15 mouse cellular contexts compared by ENCODE assay signal in the genomic region with DNA sequence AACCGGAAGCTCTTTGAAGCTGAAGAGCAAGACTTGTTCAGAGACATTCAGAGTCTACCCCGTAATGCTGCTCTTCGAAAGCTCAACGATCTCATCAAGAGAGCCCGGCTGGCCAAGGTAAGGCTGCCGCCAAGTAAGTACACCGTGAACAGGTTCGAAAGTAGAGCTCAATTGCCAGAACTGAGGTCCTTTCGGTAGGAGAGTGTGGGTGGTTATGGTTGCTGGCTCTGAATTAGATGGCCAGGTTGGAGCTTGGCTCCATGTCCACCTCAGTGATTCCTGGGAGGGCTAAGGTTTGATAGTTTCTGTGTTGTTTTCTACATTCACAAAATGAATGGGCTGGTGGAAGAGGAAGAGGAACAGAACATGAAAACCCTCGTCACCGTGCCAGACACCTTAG. TPM values are rescaled to one million over a fixed set of nuclear protein-coding genes. Genes with fewer than 3 reads are reported as not detected.
A peak's percentile ranks its signal among the peaks of the same experiment; 100 is the strongest.
DNase-seq lines count a peak whose midpoint lies in the region; ATAC-seq and TF ChIP-seq lines count a peak whose summit lies in the region.
"Had no signal": no experiment of that assay in that cellular context is flagged by ENCODE, and none has a peak within 500 bp of the region (broad histone marks: within the 10 kb centered on the region; RNA-seq: fewer than 3 reads in every experiment).

No protein-coding gene starts in this region.

- TF ChIP-seq CTCF in midbrain, postnatal 0 days (IDR thresholded peaks at IDR 0.05): no peak

- no peak overlapping the region for H3K9ac ChIP-seq in midbrain, postnatal 0 days (replicated peaks; ENCODE audit: low read length, poor library complexity, severe bottlenecking)
- H3K9ac ChIP-seq: embryonic facial prominence, embryonic 12.5 days; forebrain, embryonic 13.5 days; forebrain, embryonic 15.5 days; forebrain, postnatal 0 days had no signal

- no peak overlapping the region for H3K27ac ChIP-seq in midbrain, postnatal 0 days (ENCODE audit: low read depth, low read length)
- H3K27ac ChIP-seq: embryonic facial prominence, embryonic 10.5 days; embryonic facial prominence, embryonic 12.5 days; forebrain, embryonic 13.5 days; forebrain, embryonic 15.5 days had no signal

- ATAC-seq in midbrain, postnatal 0 days (ENCODE audit: low FRiP score): no peak
- ATAC-seq: forebrain, embryonic 13.5 days; forebrain, embryonic 15.5 days; forebrain, postnatal 0 days had no signal

- no peak overlapping the region for H3K4me3 ChIP-seq in midbrain, postnatal 0 days (ENCODE audit: low read depth, low read length)
- H3K4me3 ChIP-seq: embryonic facial prominence, embryonic 10.5 days; embryonic facial prominence, embryonic 12.5 days; forebrain, embryonic 13.5 days; forebrain, embryonic 15.5 days had no signal

- no peaks in the 10 kb centered on the region for H3K4me1 ChIP-seq in midbrain, postnatal 0 days (ENCODE audit: insufficient read depth, low read length)

- H3K4me2 ChIP-seq in midbrain, postnatal 0 days (ENCODE audit: low read depth, low read length, poor library complexity, severe bottlenecking): no peak overlapping the region
- H3K4me2 ChIP-seq: embryonic facial prominence, embryonic 12.5 days; forebrain, embryonic 13.5 days; forebrain, embryonic 15.5 days had no signal

- peak; percentile 32 to 44 for DNase-seq in cerebellum, adult 18-20 months
- no peak for DNase-seq in cerebellum, adult 11 months
- peak; percentile 45 for DNase-seq in cerebellum, adult 9-11 months
- no peak for DNase-seq in cerebellum, postnatal 10 days
- peak; percentile 80 for DNase-seq in brain, adult 2 months (ENCODE audit: low read depth, low spot score)
- no peak for DNase-seq in midbrain, postnatal 0 days (ENCODE audit: low spot score)
- DNase-seq: adrenal gland, adult 2 months; adrenal gland, postnatal 10 days; adrenal gland, postnatal 25 days; cerebellum, postnatal 25 days; forebrain, postnatal 0 days had no signal

- H3K36me3 ChIP-seq in midbrain, postnatal 0 days (ENCODE audit: insufficient read depth, low read length): peaks cover 45% of the 10 kb centered on the region

- H3K27me3 ChIP-seq in midbrain, postnatal 0 days (ENCODE audit: insufficient read depth, low read length): no peaks in the 10 kb centered on the region
- H3K27me3 ChIP-seq: embryonic facial prominence, embryonic 12.5 days; forebrain, embryonic 13.5 days; forebrain, embryonic 15.5 days had no signal

- WGBS in midbrain, postnatal 0 days: 98% methylated on average over 11 of the region's 11 CpGs

- no peaks in the 10 kb centered on the region for H3K9me3 ChIP-seq in midbrain, postnatal 0 days (ENCODE audit: low read length)
- H3K9me3 ChIP-seq: embryonic facial prominence, embryonic 10.5 days; embryonic facial prominence, embryonic 12.5 days; forebrain, embryonic 13.5 days; forebrain, embryonic 15.5 days had no signal

RNA-seq across cellular contexts. Expression of gene Ehd3, which starts 23.5 kb away (rescaled TPM):
- 46.5 and 48.1 TPM in 2 replicates for total RNA-seq in midbrain, postnatal 0 days (2014; rRNA removed)
- 26.5 and 27.6 TPM in 2 replicates for polyA plus RNA-seq in midbrain, postnatal 0 days (2015; fragmentation: Nextera tagmentation; extraction: Ambion mirVana)

Comparison
In these comparisons a context has a peak if more than half of its experiments do, and no peak if none do; other contexts are left out.
1. DNase-seq: peak in cerebellum, adult 18-20 months (2 of 2), cerebellum, adult 9-11 months (single experiment) and brain, adult 2 months (single experiment); none in cerebellum, adult 11 months (single experiment), cerebellum, postnatal 10 days (0 of 2) and midbrain, postnatal 0 days (single experiment).